Mouse (Mus musculus) heart, adult 2 months (tissue): Measurements from ENCODE around the gene Stra8.

Experiments used
- CTCF ChIP-seq: fragments of 200-600 bp; IDR thresholded peaks from 2 replicates; pipeline ENCODE4 v1.8.1; 2022; ENCODE audit warnings: antibody characterized with exemption, mild to moderate bottlenecking, moderate library complexity
- EP300 ChIP-seq: fragments of 200-500 bp; IDR thresholded peaks from 2 replicates; pipeline ENCODE4 v1.6.1; 2011; ENCODE audit warnings: low read depth, low read length, control low read depth; ENCODE audit not compliant: insufficient read depth
- POLR2A ChIP-seq: fragments of 200-500 bp; IDR thresholded peaks from 2 replicates; pipeline ENCODE4 v1.6.1; 2011; ENCODE audit warnings: mild to moderate bottlenecking, low read depth, low read length, control low read depth; ENCODE audit not compliant: insufficient read depth

DNA sequence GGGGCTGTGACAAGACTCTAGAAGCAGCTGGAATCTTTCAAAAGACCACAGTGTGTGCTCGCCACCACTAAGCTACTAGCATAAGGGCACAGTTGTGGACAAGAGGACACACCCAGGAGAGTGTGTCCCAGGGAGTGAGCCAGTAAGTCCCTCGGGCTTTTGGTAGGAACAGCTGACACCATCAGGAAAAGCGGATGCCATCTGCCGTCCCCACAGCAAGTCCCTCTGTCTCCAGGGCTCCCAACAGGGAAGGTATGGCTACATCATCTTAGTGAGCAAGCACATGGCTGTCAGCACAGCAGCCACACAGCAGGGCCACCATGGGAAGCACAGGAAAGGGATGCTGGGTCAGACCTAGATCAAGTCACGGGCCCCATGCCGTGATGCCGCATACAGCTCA is 24.4 kb upstream of the Stra8 start:
- TF ChIP-seq CTCF = no peak
- TF ChIP-seq EP300 = no peak
- no peak for TF ChIP-seq POLR2A
